Mouse (Mus musculus) liver, embryonic 16.5 days (tissue): ENCODE results near the gene Rad9a. TPM values are rescaled to one million over a fixed set of nuclear protein-coding genes. Genes with fewer than 3 reads are reported as not detected.

Experiments used
- ATAC-seq: fragments of 200-750 bp; cut with Nextera tagmentation; 2 replicates; pipeline ENCODE4 v1.8.0; 2017; ENCODE audit warnings: low read depth, mild to moderate bottlenecking, moderate number of reproducible peaks, moderate library complexity
- H3K27ac ChIP-seq: fragments of 300-500 bp; sonication (generic); 2 replicates; pipeline ENCODE4 v1.5.1; 2014; ENCODE audit warnings: mild to moderate bottlenecking, low read length
- H3K27me3 ChIP-seq: fragments of 300-500 bp; sonication (generic); 2 replicates; pipeline ENCODE4 v1.6.1; 2014; ENCODE audit warnings: low read depth, low read length, mixed read lengths; ENCODE audit not compliant: control insufficient read depth, insufficient read depth
- H3K36me3 ChIP-seq: fragments of 300-500 bp; sonication (generic); 2 replicates; pipeline ENCODE4 v1.6.1; 2014; ENCODE audit warnings: mild to moderate bottlenecking; ENCODE audit not compliant: control insufficient read depth, insufficient read depth
- H3K4me1 ChIP-seq: fragments of 300-500 bp; sonication (generic); 2 replicates; pipeline ENCODE4 v1.6.1; 2014; ENCODE audit warnings: low read depth, low read length, mixed read lengths; ENCODE audit not compliant: control insufficient read depth
- H3K4me2 ChIP-seq: fragments of 300-500 bp; sonication (generic); 2 replicates; pipeline ENCODE4 v1.6.1; 2014; ENCODE audit warnings: low read depth, low read length, mixed read lengths
- H3K4me3 ChIP-seq: fragments of 300-500 bp; sonication (generic); 2 replicates; pipeline ENCODE4 v1.5.1; 2014; ENCODE audit warnings: low read depth, mild to moderate bottlenecking, low read length
- H3K9ac ChIP-seq: fragments of 300-500 bp; sonication (generic); 2 replicates; pipeline ENCODE4 v1.6.1; 2014; ENCODE audit warnings: low read depth, low read length
- H3K9me3 ChIP-seq: fragments of 300-500 bp; sonication (generic); replicated peaks from 2 replicates; pipeline ENCODE4 v1.6.1; 2016; ENCODE audit warnings: low read length; ENCODE audit not compliant: control insufficient read depth
- WGBS: fragments of 180-500 bp; shearing (Covaris S2); extraction: QIAGEN DNeasy Blood & Tissue Kit; methylation state at CpG from one replicate; pipeline ENCODE4 v1.1.7; 2014; ENCODE audit not compliant: insufficient replicate concordance; 5-methylcytosine and 5-hydroxymethylcytosine counted together
- polyA plus RNA-seq: library from polyadenylated mRNA; unstranded; fragments of >200 nt; fragmentation: Nextera tagmentation; extraction: Ambion mirVana; gene quantifications from 2 replicates; pipeline ENCODE4 v1.2.1, GENCODE M21; 2015

Gene Rad9a
- polyA plus RNA-seq, 1 experiment from 2014 or later: 14.2 TPM

DNA sequence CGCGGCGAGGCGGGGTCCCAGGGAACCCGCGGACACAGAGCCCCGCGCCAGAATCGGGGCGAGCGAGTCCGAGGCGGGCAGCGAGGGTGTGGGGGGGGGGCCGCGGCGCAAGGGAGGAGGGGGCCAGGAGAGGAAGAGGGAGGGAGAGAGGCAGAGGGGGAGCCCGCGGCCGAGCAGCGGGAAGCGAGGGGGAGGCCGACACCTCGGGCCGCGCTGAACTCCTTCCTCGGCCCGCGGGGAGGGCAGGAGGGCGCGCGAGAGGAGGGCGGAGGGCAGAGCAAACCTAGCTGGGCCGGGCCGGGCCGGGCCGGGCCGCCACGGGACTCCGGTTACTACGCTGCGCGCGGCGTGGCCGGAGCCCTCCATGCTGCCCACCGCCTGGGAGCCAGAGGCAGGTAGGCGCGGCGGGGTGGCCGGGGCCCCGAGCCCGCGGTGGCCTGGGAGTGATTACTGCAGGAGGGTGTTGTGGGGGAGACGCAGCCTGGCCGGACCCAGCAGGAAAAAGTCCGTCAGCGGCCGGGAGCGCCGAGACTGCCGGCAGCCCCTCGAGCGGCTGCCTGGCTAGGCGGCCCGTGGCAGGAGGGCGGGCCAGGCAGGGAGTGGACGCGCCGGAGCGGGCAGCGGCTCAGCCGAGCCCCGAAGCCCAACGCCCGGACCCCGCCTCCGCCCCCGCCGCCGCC lies 13.4 kb upstream of the Rad9a start:
- peak overlapping the region; percentile 61 for H3K9ac ChIP-seq
- no peaks in the 10 kb centered on the region for H3K9me3 ChIP-seq
- H3K27ac ChIP-seq: peak overlapping the region; percentile 35; the same call in 1 of the 2 replicates
- H3K4me3 ChIP-seq: peak overlapping the region; percentile 59
- peak overlapping the region; percentile 74 for H3K4me2 ChIP-seq
- H3K36me3 ChIP-seq: no peaks in the 10 kb centered on the region
- peaks cover 16% of the 10 kb centered on the region for H3K4me1 ChIP-seq
- under 1% methylated on average over 47 of the region's 81 CpGs for WGBS
- ATAC-seq: peak; percentile 49
- peaks cover 77% of the 10 kb centered on the region for H3K27me3 ChIP-seq

DNA sequence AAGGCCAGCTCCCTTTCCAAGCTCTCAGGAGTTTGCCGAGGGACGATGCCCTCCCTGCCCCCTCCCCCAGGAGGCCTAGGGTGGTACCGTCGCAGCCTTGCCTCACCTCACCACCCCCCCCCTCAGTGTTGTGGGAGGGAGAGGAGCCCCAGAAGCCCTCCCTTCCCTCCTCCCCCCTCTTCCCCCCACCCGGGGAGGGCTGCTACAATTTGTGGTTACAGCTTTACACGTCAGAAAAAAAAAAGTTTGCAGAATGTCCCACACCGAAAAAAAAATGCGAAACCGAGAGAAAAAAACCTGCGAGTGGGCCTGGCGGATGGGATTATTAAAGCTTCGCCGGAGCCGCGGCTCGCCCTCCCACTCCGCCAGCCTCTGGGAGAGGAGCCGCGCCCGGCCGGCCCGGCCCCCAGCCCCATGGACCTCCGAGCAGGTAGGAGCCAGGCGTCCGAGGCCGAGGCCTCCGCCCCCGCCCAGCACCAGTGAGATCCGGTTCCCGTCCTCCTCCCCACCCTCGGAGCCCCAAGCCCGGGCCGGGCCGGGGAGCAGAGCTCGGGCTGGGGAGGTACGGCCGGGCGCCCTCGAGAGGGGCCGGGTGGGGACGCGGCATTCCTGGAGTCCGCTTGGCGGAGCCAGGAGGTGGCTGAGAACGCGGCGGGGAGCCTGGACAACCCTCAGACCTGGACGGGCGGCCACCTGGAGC lies 12.8 kb upstream of the Rad9a start, which contains the start of the genes Clcf1 and AC109138.7:
Clcf1 (plus strand) TSS at position 168 of the 700 bp plus-strand sequence.
AC109138.7 (plus strand) TSS at position 287 of the 700 bp plus-strand sequence.
- Histone ChIP-seq H3K9ac (peak within 1 kb of the TSS; percentile 61), H3K4me2 (peak within 1 kb of the TSS; percentile 74), H3K36me3 (no peaks in the 10 kb centered on the region), H3K27me3 (peaks cover 77% of the 10 kb centered on the region), H3K4me3 (peak within 1 kb of the TSS; percentile 59), H3K27ac (peak within 1 kb of the TSS; percentile 35; the same call in 1 of the 2 replicates), H3K4me1 (peaks cover 16% of the 10 kb centered on the region), H3K9me3 (no peaks in the 10 kb centered on the region)
- peak; percentile 17; the same call in 1 of the 2 replicates for ATAC-seq
- WGBS: 1% methylated on average over 42 of the region's 49 CpGs

DNA sequence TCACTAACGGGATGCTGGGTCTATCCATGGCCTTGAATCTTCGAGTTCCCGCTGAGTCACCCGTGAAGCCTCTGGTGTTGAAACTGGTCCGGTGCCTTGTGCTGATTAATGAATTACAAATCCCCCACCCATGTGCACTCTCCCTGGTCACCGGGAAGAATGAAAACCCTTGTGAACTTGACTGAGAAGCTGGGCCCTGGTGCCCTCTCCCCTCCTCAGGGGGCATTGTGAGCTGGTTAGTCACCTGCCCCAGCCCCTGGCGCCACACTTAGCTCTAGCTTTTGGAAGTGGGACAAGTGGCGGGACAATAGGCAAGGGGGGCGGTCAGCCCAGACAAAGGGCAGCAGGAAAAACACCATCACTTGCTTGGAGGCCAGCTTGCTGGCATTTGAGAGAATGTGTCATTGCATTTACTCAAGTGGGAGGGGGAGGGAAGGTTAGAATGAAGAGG lies 12.1 kb upstream of the Rad9a start:
- H3K4me1 ChIP-seq: peaks cover 16% of the 10 kb centered on the region
- no peaks in the 10 kb centered on the region for H3K9me3 ChIP-seq
- H3K9ac ChIP-seq: no peak overlapping the region
- peak overlapping the region; percentile 59; the same call in 1 of the 2 replicates for H3K4me3 ChIP-seq
- 6% methylated on average over 9 of the region's 9 CpGs for WGBS
- ATAC-seq: no peak
- H3K36me3 ChIP-seq: no peaks in the 10 kb centered on the region
- peaks cover 77% of the 10 kb centered on the region for H3K27me3 ChIP-seq
- no peak overlapping the region for H3K27ac ChIP-seq
- no peak overlapping the region for H3K4me2 ChIP-seq

DNA sequence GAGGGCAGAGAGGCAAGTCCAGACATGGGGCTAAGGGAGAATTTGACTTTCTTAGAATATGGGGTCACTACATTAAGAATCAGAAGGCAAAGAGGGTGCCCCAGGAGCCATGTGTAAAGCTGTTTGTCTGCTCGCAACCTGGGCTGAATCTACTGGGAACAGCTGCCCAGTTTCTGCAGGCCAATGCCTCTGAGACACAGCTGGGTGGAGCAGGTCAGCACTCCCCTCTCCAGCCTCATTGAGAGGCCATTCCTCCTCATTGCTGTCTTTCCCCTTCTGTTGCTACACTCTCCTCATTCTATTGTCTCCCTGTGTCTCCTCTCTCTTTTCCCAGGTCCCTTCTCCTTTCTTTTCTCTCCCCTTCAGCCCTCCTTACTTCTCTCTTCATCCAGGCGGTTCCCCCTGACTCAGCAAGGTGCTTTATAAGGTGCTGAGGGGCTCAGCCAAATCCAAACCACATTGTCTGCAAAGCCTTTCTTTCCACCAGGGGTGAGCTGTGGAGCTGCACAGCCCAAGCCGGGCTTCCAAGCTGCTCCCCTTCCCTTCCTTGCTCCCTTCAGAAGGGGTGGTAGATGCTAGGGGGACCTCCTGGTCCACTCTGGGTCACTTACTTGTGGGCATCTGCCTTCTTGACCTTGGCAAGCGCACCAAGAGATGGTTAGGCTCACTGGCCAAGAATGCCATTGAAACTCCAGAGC lies 10.6 kb upstream of the Rad9a start:
- Histone ChIP-seq H3K36me3 (no peaks in the 10 kb centered on the region), H3K9me3 (no peaks in the 10 kb centered on the region), H3K27me3 (peaks cover 64% of the 10 kb centered on the region), H3K27ac (no peak overlapping the region), H3K4me2 (no peak overlapping the region), H3K4me3 (no peak overlapping the region), H3K4me1 (peaks cover 16% of the 10 kb centered on the region), H3K9ac (no peak overlapping the region)
- 37% methylated on average over 4 of the region's 4 CpGs for WGBS
- no peak for ATAC-seq

DNA sequence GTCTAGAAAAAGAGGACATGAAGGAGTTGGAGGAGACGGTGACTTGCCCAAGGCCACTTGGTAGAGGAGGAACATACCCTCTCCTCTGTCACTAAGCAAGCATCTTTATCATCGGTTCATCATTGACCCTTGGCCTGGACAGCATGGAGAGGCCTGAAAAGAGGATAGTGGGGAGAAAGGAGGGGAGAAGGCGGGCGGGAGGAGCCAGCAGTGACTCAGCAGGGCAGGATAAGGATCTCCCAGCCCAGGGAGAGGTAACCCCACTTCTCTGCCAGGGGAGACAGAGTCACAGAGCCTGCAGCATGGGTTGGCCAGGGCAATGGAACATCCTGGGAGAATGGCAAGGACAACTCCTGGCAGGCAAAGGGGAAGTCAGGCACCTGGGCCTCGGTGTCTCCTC lies 7.1 kb upstream of the Rad9a start:
- Histone ChIP-seq H3K9ac (no peak overlapping the region), H3K9me3 (no peaks in the 10 kb centered on the region), H3K27ac (no peak overlapping the region), H3K4me1 (peaks cover 6% of the 10 kb centered on the region), H3K4me3 (no peak overlapping the region), H3K36me3 (no peaks in the 10 kb centered on the region), H3K27me3 (peaks cover 37% of the 10 kb centered on the region), H3K4me2 (no peak overlapping the region)
- 50% methylated on average over 5 of the region's 5 CpGs for WGBS
- ATAC-seq: no peak

DNA sequence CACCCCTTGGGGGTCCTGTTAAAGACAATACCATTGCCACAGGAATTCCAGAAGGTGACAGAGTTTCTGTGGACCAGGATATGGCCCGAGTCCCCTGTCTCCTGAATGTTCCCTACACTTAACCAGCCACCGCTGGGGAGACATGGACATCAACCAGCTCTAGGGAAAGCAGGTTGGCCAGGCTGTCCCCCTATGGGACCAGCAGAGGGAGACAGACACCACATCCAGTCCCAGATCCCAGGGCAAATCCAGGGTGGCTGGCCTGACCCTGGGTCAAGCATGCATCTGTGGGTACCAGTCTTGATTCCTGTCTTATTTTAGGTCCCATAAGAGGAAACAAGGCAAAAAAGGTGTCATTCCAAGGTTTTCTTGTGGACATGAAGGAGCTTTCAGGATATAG lies 5.5 kb upstream of the Rad9a start:
- H3K27me3 ChIP-seq: peaks cover 21% of the 10 kb centered on the region
- H3K4me1 ChIP-seq: peaks cover 7% of the 10 kb centered on the region
- H3K4me3 ChIP-seq: no peak overlapping the region
- H3K9ac ChIP-seq: no peak overlapping the region
- peak; percentile 59; the same call in 1 of the 2 replicates for ATAC-seq
- 2% methylated on average over 2 of the region's 2 CpGs for WGBS
- H3K36me3 ChIP-seq: no peaks in the 10 kb centered on the region
- H3K9me3 ChIP-seq: no peaks in the 10 kb centered on the region
- H3K4me2 ChIP-seq: no peak overlapping the region
- H3K27ac ChIP-seq: no peak overlapping the region

DNA sequence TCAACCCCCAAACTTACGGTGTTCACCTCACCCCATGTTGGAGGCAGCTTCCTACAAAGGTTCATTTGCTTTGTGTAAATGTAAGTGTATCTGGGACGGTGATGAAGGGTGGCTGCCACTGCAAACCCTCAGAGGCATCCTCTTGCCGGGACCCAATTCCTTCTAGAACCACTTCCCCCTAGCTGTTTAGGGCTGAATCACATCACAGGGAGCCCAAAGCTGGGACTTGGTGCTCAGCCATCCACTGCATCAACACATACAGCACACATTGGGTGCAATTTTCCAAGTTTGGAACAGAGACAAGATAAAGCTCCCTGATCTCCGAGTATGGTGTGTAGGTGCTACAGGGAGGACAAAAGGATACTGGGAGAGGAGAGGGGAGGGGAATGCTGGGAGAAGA lies 3.4 kb upstream of the Rad9a start:
- H3K4me2 ChIP-seq: no peak overlapping the region
- H3K27me3 ChIP-seq: peaks cover 8% of the 10 kb centered on the region
- H3K9me3 ChIP-seq: no peaks in the 10 kb centered on the region
- 61% methylated on average over 4 of the region's 4 CpGs for WGBS
- H3K4me1 ChIP-seq: peaks cover 19% of the 10 kb centered on the region
- no peaks in the 10 kb centered on the region for H3K36me3 ChIP-seq
- H3K27ac ChIP-seq: no peak overlapping the region
- no peak overlapping the region for H3K9ac ChIP-seq
- no peak for ATAC-seq
- H3K4me3 ChIP-seq: no peak overlapping the region

DNA sequence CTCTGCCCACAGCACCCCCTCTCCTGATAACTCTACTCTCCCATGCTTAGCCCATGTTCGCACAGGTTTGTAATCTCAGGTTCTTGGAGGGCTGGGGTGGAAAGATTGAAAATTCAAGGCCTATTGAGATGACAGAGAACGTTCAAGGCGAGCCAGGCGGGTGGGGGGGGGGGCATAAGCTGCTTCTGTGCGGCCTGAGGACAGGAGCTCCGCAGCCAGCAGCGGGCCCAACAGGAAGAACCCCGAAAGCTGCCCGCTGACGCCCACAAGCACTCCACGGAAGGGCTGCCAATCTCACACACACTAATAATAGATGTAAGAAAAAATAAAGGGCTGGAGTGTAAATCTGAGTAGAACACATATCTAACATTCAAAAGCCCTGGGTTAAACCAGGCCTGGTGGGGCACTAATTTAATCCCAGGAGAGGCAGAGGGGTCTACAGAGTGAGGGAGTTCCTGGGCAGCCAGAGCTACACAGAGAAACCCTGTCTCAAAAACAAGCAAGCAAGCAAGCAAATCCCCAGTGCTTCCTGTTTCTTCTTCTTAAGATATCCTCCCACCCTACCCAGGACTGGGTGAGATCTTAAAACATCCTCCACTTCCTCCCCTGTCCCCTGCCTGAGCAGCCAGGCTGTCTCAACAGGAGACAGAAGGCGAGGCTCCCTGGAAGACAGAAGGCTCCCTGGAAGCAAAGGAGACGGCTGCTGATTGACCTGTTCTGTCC lies 2.3 kb upstream of the Rad9a start:
- Histone ChIP-seq H3K4me1 (peaks cover 21% of the 10 kb centered on the region), H3K36me3 (0 out of 2 replicates have a peak, but pooled peaks cover 2% of the 10 kb centered on the region), H3K27me3 (peaks cover 8% of the 10 kb centered on the region), H3K4me3 (no peak overlapping the region), H3K27ac (peak overlapping the region; percentile 61), H3K4me2 (no peak overlapping the region), H3K9ac (no peak overlapping the region), H3K9me3 (no peaks in the 10 kb centered on the region)
- 22% methylated on average over 13 of the region's 13 CpGs for WGBS
- ATAC-seq: no peak
